Comparison of ENCODE assay signal across 9 mouse cellular contexts in genomic region chr10:96332731-96333201, GRCm38 (mm10).
A peak's percentile ranks its signal among the peaks of the same experiment; 100 is the strongest.
DNase-seq lines count a peak whose midpoint lies in the region; ATAC-seq and TF ChIP-seq lines count a peak whose summit lies in the region.
"Had no signal": no experiment of that assay in that cellular context is flagged by ENCODE, and none has a peak within 500 bp of the region (broad histone marks: within the 10 kb centered on the region; RNA-seq: fewer than 3 reads in every experiment).

No protein-coding gene starts in this region.

- no peak for ATAC-seq in midbrain, postnatal 0 days (ENCODE audit: low FRiP score)
- no peak for ATAC-seq in midbrain, embryonic 11.5 days (ENCODE audit: low FRiP score)
- peak; percentile 72 for ATAC-seq in monocyte, adult 5-6 weeks (replicated peaks; ENCODE audit: insufficient number of reproducible peaks, low FRiP score, low TSS enrichment, poor library complexity, severe bottlenecking)

- 65% methylated on average over 10 of the region's 10 CpGs for WGBS in midbrain, postnatal 0 days
- 71% methylated on average over 10 of the region's 10 CpGs for WGBS in midbrain, embryonic 11.5 days

- H3K36me3 ChIP-seq in midbrain, postnatal 0 days (ENCODE audit: insufficient read depth, low read length), result no peaks in the 10 kb centered on the region
- H3K36me3 ChIP-seq in midbrain, embryonic 11.5 days (ENCODE audit: control insufficient read depth, insufficient read depth, low read length), result no peaks in the 10 kb centered on the region

- no peak overlapping the region for H3K4me2 ChIP-seq in midbrain, postnatal 0 days (ENCODE audit: low read depth, low read length, poor library complexity, severe bottlenecking)
- H3K4me2 ChIP-seq in midbrain, embryonic 11.5 days, result no peak overlapping the region

- no peak overlapping the region for H3K4me3 ChIP-seq in midbrain, postnatal 0 days (ENCODE audit: low read depth, low read length)
- no peak overlapping the region for H3K4me3 ChIP-seq in midbrain, embryonic 11.5 days (ENCODE audit: low read depth, low read length)
- H3K4me3 ChIP-seq: megakaryocyte, embryonic 14.5 days had no signal

- DNase-seq in cerebellum, adult 8-10 months, result peak; percentile 17
- DNase-seq in cerebellum, adult 11-12 months, result no peak
- peak; percentile 44 for DNase-seq in midbrain, postnatal 0 days (ENCODE audit: low spot score)
- DNase-seq in midbrain, embryonic 11.5 days (ENCODE audit: low spot score, missing footprints), result no peak
- DNase-seq in heart, adult 9 months (ENCODE audit: low spot score in 2 of 2), result peak; percentile 85 to 93
- peak; percentile 81 for DNase-seq in layer of hippocampus, adult 9-11 months
- no peak for DNase-seq in urinary bladder, adult 2 months (ENCODE audit: low spot score)

- H3K9ac ChIP-seq in midbrain, postnatal 0 days (replicated peaks; ENCODE audit: low read length, poor library complexity, severe bottlenecking), result no peak overlapping the region
- no peak overlapping the region for H3K9ac ChIP-seq in midbrain, embryonic 11.5 days (ENCODE audit: low read length)

- no peaks in the 10 kb centered on the region for H3K27me3 ChIP-seq in midbrain, postnatal 0 days (ENCODE audit: insufficient read depth, low read length)
- no peaks in the 10 kb centered on the region for H3K27me3 ChIP-seq in midbrain, embryonic 11.5 days (ENCODE audit: control insufficient read depth, insufficient read depth, low read length)

- TF ChIP-seq CTCF in midbrain, postnatal 0 days (IDR thresholded peaks at IDR 0.05), result no peak

- H3K4me1 ChIP-seq in midbrain, postnatal 0 days (ENCODE audit: insufficient read depth, low read length), result no peaks in the 10 kb centered on the region
- H3K4me1 ChIP-seq in midbrain, embryonic 11.5 days (ENCODE audit: control insufficient read depth, insufficient read depth, low read length), result peaks cover 3% of the 10 kb centered on the region; the same call in 1 of the 2 replicates

- no peak overlapping the region for H3K27ac ChIP-seq in midbrain, postnatal 0 days (ENCODE audit: low read depth, low read length)
- no peak overlapping the region for H3K27ac ChIP-seq in midbrain, embryonic 11.5 days (ENCODE audit: low read depth, low read length)

- no peaks in the 10 kb centered on the region for H3K9me3 ChIP-seq in midbrain, postnatal 0 days (ENCODE audit: low read length)
- no peaks in the 10 kb centered on the region for H3K9me3 ChIP-seq in midbrain, embryonic 11.5 days (ENCODE audit: control insufficient read depth, low read length)
- H3K9me3 ChIP-seq: megakaryocyte, embryonic 14.5 days had no signal

Comparison
In these comparisons a context has a peak if more than half of its experiments do, and no peak if none do; other contexts are left out.
1. DNase-seq: peak in cerebellum, adult 8-10 months (single experiment), midbrain, postnatal 0 days (single experiment), heart, adult 9 months (2 of 2) and layer of hippocampus, adult 9-11 months (single experiment); none in cerebellum, adult 11-12 months (single experiment), midbrain, embryonic 11.5 days (single experiment) and urinary bladder, adult 2 months (single experiment).